Mouse (Mus musculus): ENCODE measurements around the gene Pdilt. TPM values are rescaled to one million over a fixed set of nuclear protein-coding genes. Genes with fewer than 3 reads are reported as not detected.

The Pdilt gene
- not detected in 2 replicates for polyA plus RNA-seq (2012; rRNA removed; ENCODE audit: low replicate concordance)

GRCm38 (mm10) chr7:119523389-119523788 is at the start of gene Pdilt:
Pdilt (minus strand) TSS chr7:119523489.

GRCm38 (mm10) chr7:119554040-119554439 is 30.8 kb upstream of the Pdilt start, which contains the start of gene Acsm2:
Acsm2 (plus strand) TSS chr7:119554340.

GRCm38 (mm10) chr7:119519163-119519562 is 4.1 kb downstream of the Pdilt start, which contains the start of gene Acsm5:
Acsm5 (plus strand) TSS chr7:119519463.

DNA sequence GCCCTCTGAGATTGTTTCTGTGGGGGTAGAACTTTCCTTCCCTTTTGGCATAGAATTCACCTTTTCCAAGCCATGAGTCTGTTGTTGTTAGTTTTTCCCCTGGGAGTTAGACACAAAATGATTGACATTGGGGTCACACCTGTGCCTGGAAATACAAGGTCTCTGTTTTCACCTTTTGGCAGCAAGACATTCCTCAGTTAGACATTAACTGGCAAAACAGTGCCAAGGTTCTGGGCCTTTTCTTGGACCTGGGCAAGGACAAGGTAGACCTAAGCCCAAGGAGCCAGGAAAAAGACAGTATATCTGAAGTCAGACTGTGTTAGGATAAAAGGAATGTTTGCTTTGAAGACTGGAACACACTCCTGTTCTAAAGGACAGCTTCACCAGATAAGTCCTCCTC is 44.0 kb downstream of the Pdilt start, which contains the start of gene Umod:
Gene Umod, minus strand, starts transcription at position 27 of the 400 bp plus-strand sequence.

GRCm38 (mm10) chr7:119459185-119459584 is 64.1 kb downstream of the Pdilt start, which contains the start of gene Gp2:
Gp2 (minus strand) TSS chr7:119459285.

Other genes starting within 250 kb of the Pdilt start
- gene Gp2, start 64.2 kb downstream of the Pdilt start, polyA plus RNA-seq (2012; rRNA removed; ENCODE audit: low replicate concordance), result 0.25 and 32.1 TPM in 2 replicates
- 0.58 TPM in 1 of 2 replicates, not detected in the other for gene Umod, start 44.2 kb downstream of the Pdilt start, polyA plus RNA-seq (2012; rRNA removed; ENCODE audit: low replicate concordance)
- gene Acsm5, start 4.0 kb downstream of the Pdilt start, polyA plus RNA-seq (2012; rRNA removed; ENCODE audit: low replicate concordance), result 0.97 and 4.1 TPM in 2 replicates
- not detected in 2 replicates for gene Acsm2, start 30.9 kb upstream of the Pdilt start, polyA plus RNA-seq (2012; rRNA removed; ENCODE audit: low replicate concordance)
- 0.07 TPM in 1 of 2 replicates, not detected in the other for gene Acsm1, start 83.5 kb upstream of the Pdilt start, polyA plus RNA-seq (2012; rRNA removed; ENCODE audit: low replicate concordance)
- gene Acsm4, start 166.5 kb upstream of the Pdilt start, polyA plus RNA-seq (2012; rRNA removed; ENCODE audit: low replicate concordance), result not detected in 2 replicates
- 2.6 and 3.9 TPM in 2 replicates for gene Thumpd1, start 197.3 kb upstream of the Pdilt start, polyA plus RNA-seq (2012; rRNA removed; ENCODE audit: low replicate concordance)
- gene Acsm3, start 237.4 kb upstream of the Pdilt start, polyA plus RNA-seq (2012; rRNA removed; ENCODE audit: low replicate concordance), result 0.36 and 1.3 TPM in 2 replicates